Mouse (Mus musculus): ENCODE measurements at regions not wholly inside any gene's neighbourhood (a gene's known extent, or its start where the extent isn't known, plus 50 kb on each side); places are given as distances from the start of the nearest gene placed in this dataset.

DNA sequence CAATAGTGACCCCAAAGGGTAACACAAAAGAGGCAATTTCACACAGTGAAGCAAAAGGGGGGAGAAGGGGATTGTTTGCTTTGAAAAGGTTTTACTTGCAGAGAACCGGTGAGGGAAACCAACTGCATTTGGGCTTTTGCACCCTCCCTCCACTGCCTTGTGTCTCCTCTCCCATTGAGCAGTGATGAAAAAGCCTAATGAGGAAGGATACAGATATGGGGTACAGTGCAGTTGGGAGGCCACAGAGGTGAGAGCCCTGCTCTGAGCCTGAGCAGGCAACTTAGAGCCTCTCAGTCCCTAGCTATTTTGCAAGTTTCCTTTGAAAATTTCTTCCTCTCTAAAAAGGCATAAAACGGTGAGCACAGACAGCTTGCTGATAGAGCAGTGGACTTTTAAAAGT lies 245.2 kb downstream of the Pdcd6ip start:
- TF ChIP-seq MYOG (IDR thresholded peaks at IDR 0.05; ENCODE audit: control insufficient read depth in 1 of 3, insufficient read depth in 1 of 3, insufficient read length in 2 of 3, low read depth in 2 of 3) (no peak), POLR2AphosphoS2 (IDR thresholded peaks at IDR 0.05; ENCODE audit: insufficient read length, low read depth) (no peak), USF1 (IDR thresholded peaks at IDR 0.05; ENCODE audit: low read depth) (no peak), POLR2A (IDR thresholded peaks at IDR 0.05; ENCODE audit: insufficient read length, low read depth) (no peak), E2F4 (IDR thresholded peaks at IDR 0.05; ENCODE audit: insufficient read depth) (no peak), REST (IDR thresholded peaks at IDR 0.05; ENCODE audit: insufficient read depth, insufficient read length) (no peak), MAX (IDR thresholded peaks at IDR 0.05; ENCODE audit: low read depth) (no peak), CEBPB (IDR thresholded peaks at IDR 0.05; ENCODE audit: insufficient read depth, poor library complexity, severe bottlenecking) (no peak)

Data from myocyte (in vitro differentiated cells).